Mouse (Mus musculus) right cerebral cortex, postnatal 10 days (tissue): ENCODE measurements around the gene Dnm3.
A peak's percentile ranks its signal among the peaks of the same experiment; 100 is the strongest.

Source experiments
- DNase-seq, 2 experiments: peaks; one replicate each; pipeline ENCODE4 v3.0.0; 2021; ENCODE audit warnings: low spot score in 2 of 2

The Dnm3 gene

DNA sequence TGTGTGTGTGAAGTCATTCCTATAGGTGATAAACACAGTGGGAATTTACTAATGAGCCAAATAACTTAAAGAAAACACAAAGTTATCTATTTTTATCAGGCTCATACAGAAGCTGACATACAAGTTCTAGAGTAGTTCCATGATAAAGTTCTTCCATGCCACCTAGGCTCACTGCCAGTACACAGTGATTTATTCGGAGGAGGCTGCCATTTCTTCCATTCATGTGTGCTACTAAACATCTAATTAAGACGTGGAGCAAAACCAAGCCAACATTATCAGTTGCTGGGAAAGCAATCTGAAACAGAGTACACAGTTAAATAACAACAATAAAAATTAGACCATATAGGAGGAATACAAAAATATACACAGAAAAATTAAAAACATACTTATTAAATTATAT is 150.2 kb downstream of the Dnm3 start:
- DNase-seq, result no peak

DNA sequence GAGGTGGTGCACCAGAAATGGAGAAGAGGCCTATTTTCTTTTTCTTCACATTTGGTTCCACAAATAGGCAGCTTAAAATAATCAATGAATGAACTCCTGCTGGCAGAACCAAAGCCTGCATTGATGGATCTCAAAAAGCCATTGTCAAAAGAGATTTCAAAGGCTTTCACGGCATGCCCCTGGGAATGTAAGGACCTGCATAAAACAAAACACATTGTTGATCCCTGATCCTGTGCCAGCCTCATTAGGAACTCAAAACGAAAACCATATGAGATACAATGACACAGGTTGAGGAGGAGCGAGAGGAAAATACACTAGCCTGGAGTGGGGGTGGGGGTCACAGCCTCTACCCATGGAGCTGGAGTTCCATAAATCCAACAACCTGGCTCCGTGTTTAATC is 153.4 kb downstream of the Dnm3 start:
- no peak for DNase-seq

DNA sequence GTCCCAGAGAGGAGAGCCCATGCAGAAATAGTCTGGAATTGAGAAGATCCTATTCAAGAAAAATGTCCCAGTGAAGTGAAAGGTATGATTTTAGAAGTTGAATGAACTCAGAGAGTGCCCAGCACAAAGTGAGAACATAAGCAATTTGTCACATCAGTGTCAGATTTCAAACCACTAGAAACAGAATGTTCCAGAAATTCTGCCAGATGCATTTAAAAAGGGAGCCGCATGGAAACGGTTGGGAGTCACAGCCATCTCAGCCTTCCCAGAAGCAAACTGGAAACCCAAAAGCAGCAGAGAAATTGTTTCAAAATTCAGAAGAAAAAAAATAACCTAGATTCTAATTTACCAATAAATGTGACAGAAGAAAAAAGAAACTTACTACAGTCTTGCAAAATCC is 154.7 kb downstream of the Dnm3 start:
- no peak for DNase-seq

DNA sequence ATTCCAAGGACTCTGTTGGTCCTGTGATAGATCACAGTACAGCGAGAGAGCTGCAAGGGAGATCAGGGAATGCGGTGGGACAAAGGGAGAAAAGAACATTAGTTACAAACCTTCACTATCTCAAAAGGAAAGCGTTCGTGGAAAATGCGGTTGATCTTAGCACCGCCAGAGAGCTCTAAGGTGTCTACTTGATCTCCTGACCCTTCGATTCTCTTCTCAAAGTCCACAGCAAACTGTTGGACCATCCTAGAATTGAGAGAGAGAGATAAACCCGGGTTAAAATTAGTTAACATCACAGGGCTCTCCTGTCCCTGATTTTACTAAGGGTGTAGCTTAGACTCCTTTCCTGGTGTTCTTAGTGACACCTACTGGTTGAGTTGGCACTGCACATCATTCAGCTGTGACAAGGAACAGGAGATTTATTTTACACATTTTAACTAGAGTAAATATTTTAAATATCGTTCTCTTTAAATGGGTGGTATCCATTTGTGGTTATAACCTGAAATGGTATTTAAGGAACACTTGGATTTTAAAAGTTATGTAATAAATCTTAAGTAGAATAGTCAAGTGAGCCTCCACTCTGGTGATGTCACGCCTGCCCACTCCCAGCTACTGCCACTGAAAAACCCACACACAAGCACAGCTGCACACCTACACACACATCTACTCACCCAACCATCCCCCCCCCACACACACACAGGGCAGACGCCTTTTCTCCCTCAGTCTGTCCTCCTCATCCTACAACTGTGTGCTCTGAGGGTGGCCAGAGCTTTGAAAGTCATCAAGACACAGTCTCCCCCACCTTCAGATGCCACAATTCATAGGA is 164.2 kb downstream of the Dnm3 start:
- DNase-seq, result peak in 1 of 2 experiments; percentile 59

DNA sequence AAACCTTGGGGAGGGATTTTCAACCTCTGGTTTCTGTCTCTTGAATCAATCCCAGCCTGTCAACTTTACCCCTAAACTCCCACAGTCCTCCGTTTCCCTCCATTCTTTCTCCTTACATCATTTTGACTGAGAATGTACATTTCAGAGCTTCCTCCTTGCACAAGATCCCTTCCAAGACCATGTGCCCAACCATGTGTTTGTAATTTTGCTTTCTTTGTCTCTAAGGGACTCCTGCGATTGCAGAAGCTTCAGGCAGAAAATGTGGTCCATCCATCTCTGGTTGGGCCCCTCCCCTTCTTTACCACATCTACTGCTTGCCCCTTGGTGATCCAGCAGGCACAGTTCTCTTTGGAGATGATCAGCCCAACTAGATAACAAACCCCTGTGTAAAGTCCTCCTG is 165.2 kb downstream of the Dnm3 start:
- no peak for DNase-seq

DNA sequence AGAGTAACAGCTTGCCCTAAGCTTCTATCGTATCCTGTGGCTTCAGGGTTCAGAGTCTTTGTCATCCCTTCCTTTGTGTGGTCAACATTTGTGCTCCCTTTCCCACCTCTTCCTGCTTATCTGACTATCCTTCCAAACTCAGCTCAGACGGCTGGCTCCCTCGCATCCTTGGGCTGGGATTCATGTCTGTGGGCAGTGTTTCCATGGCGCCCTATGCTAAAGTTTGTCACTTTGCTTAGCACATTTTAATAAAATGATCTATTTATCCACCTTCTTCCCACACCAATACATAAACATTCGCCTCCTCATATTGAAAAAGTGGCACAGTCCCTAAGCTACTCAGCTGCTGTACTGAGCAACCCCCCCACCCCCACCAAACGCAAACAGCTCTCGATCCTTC is 165.7 kb downstream of the Dnm3 start:
- no peak for DNase-seq

DNA sequence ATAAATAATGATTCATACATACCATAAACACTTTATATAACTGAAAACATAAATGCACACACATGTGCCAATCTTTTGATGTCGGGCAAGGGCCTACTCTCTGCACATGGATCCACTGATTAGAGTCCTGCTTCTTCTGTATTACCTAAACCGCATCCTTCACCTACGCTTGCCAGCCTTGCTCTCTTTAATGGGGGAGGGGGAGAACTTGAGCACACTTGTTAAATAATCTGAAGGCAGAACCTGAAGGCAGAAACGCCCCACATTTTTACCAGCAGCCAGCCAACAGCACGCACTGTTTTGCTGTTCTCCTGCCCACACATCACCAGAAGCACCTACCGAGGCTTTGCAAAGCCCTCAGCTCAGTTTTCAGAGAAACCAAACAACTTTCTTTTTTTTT is 172.6 kb downstream of the Dnm3 start:
- DNase-seq, result no peak

DNA sequence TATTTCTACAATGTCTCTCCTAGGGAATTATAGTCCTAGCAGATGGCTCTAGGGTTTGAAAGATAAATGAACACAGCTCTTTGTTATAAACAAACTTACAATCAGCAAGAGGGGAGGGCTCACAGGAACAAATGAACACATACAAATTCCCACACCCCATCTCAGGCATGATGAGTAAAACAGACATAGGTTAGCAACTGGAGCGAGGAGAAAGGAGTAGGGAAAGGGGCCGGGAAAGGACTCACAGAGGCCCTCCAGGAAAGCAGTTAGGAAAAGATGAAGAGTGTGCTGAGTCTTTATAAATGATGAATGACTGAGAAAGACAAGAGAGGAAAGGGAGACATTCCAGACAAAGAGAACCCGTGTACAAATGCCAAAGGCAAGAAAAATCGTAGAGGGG is 175.4 kb downstream of the Dnm3 start:
- DNase-seq, result no peak

DNA sequence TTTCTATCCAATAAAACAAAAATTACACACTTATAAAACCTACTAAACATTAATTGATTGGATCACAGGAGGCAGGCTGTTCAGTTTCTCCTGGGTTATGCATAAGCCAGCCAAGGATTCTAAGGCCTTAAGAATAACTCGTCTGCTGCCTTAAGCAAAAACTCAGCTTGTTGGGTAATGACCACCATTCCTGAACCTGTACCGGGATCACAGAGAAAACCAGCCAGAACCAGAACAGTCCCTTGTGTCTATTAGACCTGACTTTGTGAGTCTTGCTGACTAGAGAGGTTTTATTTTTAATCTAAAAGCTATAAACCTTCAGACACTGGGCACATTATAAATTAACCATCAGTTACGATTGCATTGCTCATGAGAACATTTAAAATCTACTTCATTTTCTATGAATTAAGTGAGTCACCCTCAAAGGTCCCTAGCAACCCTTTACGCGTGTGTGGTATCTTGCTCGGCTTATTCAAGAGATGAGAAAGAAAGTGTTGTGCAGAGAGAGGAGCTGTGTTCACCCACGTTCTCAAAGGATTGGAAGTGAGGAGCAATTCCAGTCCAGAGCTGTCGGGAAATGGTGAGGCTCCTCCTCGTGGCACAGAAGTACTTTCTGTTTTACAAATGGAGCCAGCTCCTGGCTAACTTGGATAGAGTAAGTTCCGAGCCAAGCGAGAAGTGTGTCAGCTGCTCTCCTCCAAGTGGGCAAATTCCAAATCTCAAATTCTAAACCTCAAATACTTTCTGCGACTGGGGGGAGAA is 178.1 kb downstream of the Dnm3 start:
- DNase-seq, result peak; percentile 69 to 71

DNA sequence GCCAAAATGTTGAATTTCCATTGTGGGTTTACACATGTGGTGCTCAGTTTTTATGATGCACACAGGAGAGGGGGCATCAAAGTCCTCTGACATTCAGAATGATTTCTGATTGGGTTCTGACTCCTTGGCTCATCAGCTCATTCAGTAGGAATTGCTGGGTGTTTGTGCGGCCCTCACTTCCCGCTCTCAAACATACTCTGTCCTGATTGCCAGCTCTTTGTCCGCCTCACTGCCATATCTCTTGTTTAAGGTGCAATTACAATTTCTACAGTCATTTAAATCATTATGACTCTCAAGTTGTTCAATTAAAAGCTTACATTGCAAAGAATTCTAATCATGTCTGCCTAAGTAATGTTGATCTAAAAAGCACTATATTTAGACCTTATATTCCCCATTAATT is 179.3 kb downstream of the Dnm3 start:
- DNase-seq, result no peak

DNA sequence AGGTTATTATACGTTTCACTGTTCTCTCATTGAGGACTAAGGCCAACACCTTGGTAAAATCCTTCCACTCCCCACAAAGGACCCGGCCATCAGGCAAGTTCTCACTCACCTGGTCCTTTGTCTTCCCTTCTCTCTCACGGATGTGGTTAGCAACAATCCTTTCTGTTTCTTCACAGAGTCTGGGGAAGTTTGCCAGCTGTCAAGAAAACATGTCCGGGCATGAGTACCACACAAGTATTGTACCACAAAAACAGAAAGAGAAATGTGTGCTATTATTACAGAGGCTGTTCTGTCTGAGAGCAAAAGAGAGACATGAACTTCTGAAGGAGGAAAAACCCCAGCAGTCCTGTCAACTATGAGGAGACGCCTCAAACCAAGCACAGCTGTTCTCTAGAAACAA is 182.4 kb downstream of the Dnm3 start:
- DNase-seq, result no peak

DNA sequence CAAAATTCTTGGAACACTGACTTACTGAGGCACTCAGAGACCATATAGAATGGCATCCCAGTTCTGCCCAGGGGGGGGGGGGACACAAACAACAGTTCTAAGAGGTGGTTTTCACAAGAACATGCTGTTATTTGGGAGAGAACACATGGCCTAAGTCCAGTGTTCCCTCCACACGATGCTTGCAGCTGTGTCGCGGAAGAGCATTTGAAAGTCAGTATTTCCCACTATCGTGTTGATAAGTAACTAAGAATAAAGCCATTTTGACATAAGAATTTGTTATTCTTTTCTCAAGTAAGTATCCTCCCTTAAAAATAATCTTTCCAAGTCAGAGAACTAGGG is 183.3 kb downstream of the Dnm3 start:
- no peak for DNase-seq

DNA sequence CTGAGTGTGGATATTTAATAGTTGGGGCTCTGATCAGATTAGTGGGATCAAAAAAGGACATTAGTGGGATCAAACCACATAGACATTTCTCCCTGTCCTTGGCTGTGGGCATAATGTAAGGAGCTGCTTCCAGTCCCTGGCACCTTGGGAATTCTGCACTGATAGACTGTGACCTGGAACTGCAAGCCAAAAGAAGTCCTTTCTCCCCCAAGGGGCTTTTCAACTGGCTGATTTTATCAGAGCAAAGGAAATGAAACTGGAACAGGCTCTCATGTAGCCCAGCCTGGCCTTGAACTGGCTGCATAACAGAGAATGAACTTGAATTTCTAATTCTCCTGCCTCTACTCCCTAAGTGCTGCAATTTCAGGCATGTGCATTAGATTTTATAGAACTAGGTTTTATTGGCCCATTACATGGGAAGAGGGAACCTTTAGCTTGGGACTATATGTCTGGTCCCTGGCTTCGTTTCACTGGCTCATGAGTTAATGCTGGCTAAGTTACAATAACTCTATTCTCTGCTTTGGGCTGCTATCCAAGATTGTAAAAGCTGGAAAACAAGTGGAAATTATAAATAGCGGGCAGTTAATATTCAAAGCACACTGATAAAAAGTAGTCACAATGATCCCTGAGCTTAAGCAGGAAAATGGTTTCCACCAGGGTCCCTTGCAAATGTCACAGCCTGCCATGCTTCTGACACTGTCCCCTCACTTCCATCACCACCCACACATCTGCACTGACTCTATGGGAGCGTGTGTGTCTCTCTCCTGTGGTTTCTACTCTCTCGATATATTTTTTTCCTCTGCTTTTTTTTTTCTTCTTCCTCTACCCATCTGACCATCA is 183.9 kb downstream of the Dnm3 start:
- no peak for DNase-seq

DNA sequence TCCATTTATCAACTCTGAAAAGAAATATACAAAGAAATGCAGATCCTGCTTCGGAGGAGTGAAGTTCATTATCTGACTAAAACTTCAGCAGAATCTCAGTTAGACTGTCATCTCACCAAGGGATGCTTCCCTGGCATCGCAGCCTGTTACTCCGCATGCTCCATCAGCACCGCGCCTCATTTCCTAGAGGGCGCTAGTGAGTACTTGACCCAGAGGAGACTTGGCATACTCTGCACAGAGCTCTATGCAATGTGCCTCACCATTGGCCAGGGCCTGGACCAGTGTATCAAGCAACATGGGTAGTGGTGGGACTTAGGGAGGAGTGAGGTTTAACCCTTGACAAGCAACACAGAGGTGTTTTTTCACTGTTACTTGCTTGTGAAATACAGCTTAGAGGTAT is 190.9 kb downstream of the Dnm3 start:
- no peak for DNase-seq

DNA sequence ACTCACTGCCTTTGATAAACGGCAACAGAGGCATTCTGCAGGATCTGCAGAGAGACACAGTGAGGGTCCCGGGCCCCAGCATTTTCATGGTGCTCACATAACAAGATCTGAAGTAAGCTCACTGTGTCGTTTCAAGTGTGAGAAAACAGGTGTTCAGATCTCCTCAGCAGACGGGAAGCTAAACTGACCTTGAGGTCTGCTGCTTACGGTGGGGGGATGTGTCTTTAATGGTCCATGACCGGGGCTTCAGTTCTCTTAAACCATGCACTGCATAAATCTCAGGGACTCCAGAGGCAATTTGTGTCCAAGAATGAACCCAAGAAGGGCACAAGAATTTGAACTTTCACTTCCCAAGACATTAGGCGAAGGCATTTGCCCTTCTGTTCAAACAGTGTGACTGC is 195.9 kb downstream of the Dnm3 start:
- DNase-seq, result no peak

DNA sequence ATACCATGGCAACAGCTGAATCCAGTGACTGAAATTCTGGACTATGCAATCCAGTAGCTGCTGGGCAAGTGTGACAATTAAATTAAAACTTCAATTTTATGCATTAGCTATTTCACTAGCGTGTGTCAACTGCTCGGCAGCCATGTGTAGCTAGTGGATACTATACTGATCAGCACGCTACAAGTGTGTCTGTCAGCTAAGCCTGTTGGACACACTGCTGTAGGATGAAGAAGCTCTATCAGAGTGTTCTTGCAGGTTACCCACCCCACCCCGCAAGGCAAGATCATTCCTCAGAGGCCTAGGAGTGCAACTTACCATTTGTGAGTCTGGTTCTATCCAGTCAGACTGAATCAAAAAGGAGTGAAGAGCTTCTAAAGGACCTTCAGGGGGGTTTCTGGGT is 197.8 kb downstream of the Dnm3 start:
- no peak for DNase-seq

DNA sequence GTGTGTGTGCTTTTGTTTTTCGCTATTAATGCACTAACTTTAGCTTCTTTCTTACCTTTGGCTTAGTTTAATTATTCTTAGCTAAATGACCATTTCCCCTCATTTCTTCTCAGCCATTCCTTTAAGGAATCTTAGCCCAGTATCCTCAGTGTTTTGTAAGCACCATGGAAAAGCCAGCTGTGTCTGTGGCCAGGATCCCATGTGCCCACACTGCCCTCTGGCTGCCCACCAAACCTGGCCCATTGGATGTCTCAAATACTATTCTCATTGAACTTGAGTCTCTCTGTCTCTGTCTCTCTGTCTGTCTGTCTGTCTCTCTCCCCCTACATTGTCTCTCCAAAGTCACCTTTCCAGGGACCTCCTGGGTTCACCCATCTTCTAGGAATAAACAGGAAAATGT is 201.8 kb downstream of the Dnm3 start:
- DNase-seq, result peak in 1 of 2 experiments; percentile 47

DNA sequence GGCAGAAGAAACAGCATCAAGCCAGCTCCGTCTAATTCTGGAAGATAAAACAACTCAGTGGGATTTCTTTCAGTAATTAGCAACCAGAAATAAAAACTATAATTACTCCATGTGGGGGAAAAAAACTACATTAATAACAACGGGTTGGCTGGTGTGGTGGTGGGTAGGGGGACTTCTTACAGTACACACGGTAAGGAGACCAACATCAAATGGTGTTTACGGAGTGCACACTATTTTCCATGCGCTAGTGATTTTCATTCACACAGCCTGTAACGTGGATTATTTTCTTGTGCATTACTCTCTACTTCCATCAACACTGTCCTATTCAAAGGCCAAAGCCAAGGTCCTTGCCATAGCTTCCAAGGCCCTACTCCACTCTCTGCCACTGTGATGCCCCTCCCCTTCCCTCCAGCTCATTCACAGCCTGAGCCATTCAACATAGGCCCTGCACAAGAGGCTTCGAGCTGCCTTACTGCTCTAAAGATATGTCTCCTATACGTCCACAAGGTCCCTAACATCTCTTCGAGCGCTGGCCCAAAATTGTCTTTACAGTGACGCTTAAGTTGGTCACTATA is 203.1 kb downstream of the Dnm3 start:
- DNase-seq, result no peak

DNA sequence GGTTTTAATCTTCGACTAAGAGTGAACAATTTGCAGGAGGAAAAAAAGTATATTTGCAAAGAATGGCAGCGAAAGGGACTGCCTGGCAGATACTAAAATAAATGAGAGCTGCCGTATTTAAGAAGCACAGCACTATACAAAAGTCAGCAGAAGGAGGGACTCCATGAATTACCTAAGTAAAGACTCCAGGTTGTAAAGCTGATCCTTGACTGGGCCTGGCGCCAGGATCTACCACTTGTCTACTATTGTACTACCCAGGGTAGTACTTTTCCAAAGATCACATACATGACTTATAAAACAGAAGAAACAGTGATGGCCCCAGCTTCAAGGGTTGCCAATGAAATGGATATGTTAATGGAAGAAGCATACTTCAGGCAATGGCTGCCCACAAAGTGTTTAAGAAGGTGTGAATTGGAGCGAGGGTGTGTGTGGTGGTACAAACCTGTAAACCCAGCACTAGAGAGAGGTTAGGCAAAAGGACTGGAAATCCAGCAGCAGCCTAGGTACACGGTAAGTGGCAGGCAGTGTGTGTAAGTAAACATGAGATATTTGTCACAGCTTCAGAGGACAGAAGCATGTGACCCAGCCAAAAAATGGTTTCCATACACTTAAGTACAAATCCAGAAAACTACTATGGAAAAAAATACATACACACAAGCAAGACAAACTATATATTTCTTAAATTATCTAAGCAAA is 220.8 kb downstream of the Dnm3 start:
- DNase-seq, result no peak

DNA sequence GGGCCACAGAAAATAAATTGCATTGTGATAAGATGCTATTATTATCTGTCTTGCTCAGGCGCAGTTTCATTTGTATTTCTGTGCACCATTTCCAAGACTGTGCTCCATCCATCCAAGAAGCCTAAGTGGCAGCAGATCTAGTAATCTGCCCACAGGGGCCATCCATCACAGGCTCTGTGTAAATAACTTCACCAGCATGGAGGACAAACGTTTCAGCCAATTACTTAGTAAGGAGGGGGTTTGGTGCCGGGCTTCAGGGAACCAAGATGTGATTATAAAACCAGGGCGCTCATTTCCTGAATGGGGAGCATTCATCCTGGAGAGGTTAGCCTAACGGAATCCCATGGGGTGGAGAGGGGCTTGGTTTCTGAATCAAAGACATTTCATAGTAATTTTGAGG is 222.9 kb downstream of the Dnm3 start:
- no peak for DNase-seq

DNA sequence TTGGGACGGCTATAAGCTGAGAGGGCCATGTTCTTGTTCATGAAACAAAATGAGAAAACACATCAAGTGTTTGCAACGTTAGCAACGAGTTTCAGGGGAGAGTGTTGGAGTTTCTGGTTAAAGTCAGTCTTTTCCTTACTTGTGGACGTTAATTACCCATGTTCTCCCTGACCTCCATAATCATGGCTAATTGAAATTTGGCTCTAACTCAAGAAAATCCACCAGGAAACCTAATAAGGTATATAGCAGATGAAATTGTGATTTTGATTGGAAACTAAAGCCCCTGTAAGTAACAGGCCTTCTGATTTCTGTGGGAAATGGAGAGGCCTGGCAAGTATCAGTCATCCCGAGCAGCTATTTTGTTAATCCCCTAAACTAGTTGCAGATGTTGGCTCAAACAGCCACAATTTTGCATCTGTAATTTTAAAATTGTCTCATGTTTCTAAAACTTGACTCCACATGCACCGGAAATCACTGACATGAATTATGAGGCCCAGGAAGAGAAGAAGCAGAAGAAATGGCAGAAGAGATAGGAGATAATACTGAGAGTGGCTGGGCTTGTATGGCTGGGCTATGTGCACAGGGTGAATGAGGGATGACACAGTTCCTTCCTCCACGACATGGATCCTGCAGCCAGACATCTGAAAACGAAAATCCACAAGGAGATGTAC is 223.7 kb downstream of the Dnm3 start:
- no peak for DNase-seq
